Mouse (Mus musculus) kidney, embryonic 14.5 days (tissue): ENCODE measurements around the gene Cth. TPM values are rescaled to one million over a fixed set of nuclear protein-coding genes. Genes with fewer than 3 reads are reported as not detected.

Source experiments
- ATAC-seq: fragments of 200-750 bp; cut with Nextera tagmentation; 2 replicates; pipeline ENCODE4 v1.8.0; 2017; ENCODE audit warnings: moderate number of reproducible peaks, mild to moderate bottlenecking, moderate TSS enrichment, moderate library complexity; ENCODE audit not compliant: low FRiP score, low TSS enrichment
- H3K27ac ChIP-seq: fragments of 300-500 bp; sonication (generic); 2 replicates; pipeline ENCODE4 v1.5.1; 2014; ENCODE audit warnings: low read depth, mild to moderate bottlenecking, low read length, moderate library complexity, mixed read lengths
- H3K27me3 ChIP-seq: fragments of 300-500 bp; sonication (generic); 2 replicates; pipeline ENCODE4 v1.6.1; 2014; ENCODE audit warnings: mild to moderate bottlenecking, low read length; ENCODE audit not compliant: control insufficient read depth, insufficient read depth
- H3K36me3 ChIP-seq: fragments of 300-500 bp; sonication (generic); 2 replicates; pipeline ENCODE4 v1.6.1; 2014; ENCODE audit warnings: low read length, mixed read lengths; ENCODE audit not compliant: control insufficient read depth, insufficient read depth
- H3K4me1 ChIP-seq: fragments of 300-500 bp; sonication (generic); 2 replicates; pipeline ENCODE4 v1.6.1; 2014; ENCODE audit warnings: low read length, mixed read lengths; ENCODE audit not compliant: control insufficient read depth, insufficient read depth
- H3K4me2 ChIP-seq: fragments of 300-500 bp; sonication (generic); replicated peaks from 2 replicates; pipeline ENCODE4 v1.6.1; 2014; ENCODE audit warnings: low read depth, mild to moderate bottlenecking, low read length
- H3K4me3 ChIP-seq: fragments of 300-500 bp; sonication (generic); 2 replicates; pipeline ENCODE4 v1.5.1; 2014; ENCODE audit warnings: mild to moderate bottlenecking, low read length
- H3K9ac ChIP-seq: fragments of 300-500 bp; sonication (generic); 2 replicates; pipeline ENCODE4 v1.6.1; 2014; ENCODE audit warnings: low read depth, mild to moderate bottlenecking, low read length, moderate library complexity
- H3K9me3 ChIP-seq: fragments of 300-500 bp; sonication (generic); 2 replicates; pipeline ENCODE4 v1.6.1; 2016; ENCODE audit warnings: low read length; ENCODE audit not compliant: control insufficient read depth
- WGBS: fragments of 180-500 bp; shearing (Covaris S2); extraction: QIAGEN DNeasy Blood & Tissue Kit; methylation state at CpG from one replicate; pipeline ENCODE4 v1.1.7; 2014; 5-methylcytosine and 5-hydroxymethylcytosine counted together
- polyA plus RNA-seq: library from polyadenylated mRNA; unstranded; fragments of >200 nt; fragmentation: Nextera tagmentation; extraction: Ambion mirVana; gene quantifications from 2 replicates; pipeline ENCODE4 v1.2.1, GENCODE M21; 2014

Gene Cth
- polyA plus RNA-seq, 1 experiment from 2014 or later: 32.6 TPM

DNA sequence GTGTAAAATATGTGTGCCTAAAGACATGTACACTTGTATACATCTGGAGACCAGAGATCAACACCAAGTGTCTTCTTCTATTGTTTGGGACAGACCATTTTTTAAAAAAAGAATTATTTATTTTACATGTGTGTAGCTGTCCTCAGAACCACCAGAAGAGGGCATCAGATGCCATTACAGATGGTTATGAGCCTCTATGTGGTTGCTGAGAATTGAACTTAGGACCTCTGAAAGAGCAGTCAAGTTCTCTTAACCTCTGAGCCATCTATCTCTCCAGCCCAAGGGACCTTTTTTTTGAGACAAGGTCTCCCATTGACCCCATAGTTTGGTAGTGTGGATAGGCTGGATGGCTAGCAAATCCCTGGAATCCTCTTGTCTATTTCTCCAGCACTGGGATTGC lies 33.1 kb downstream of the Cth start:
- no peak overlapping the region for H3K9ac ChIP-seq
- no peaks in the 10 kb centered on the region for H3K9me3 ChIP-seq
- H3K4me2 ChIP-seq: no peak overlapping the region
- no peaks in the 10 kb centered on the region; the same call in 1 of the 2 replicates for H3K36me3 ChIP-seq
- H3K27ac ChIP-seq: no peak overlapping the region
- H3K4me1 ChIP-seq: no peaks in the 10 kb centered on the region
- H3K27me3 ChIP-seq: no peaks in the 10 kb centered on the region
- H3K4me3 ChIP-seq: no peak overlapping the region
- ATAC-seq: no peak

DNA sequence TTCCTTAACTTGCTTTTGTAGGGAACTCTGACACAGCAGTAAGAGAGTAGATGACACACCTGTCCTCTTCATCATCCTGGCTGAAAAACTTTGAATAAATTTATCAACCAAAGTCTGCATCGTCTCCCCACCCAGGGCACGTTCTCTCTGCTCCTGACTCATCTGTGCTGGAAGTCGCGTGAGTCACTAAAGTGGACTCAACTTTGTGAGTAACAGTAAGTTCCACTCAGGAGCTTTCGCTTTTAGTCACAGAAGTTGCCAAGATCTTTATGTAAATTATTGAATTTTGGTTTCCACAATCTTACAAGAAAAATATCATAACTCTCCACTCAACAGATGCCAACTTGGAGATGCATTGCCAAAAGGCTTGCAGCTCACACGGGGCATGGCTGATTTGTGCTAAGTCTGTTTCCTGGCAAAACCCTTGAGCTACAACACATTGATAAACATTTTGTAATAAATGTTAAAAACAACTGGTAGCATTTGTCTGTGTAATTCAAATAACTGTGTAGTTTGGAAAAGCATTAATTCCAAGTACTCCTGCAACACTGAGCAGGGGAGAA lies 40.7 kb downstream of the Cth start:
- no peaks in the 10 kb centered on the region for H3K4me1 ChIP-seq
- no peak for ATAC-seq
- no peaks in the 10 kb centered on the region for H3K9me3 ChIP-seq
- no peak overlapping the region for H3K27ac ChIP-seq
- H3K27me3 ChIP-seq: no peaks in the 10 kb centered on the region
- no peaks in the 10 kb centered on the region for H3K36me3 ChIP-seq
- no peak overlapping the region for H3K9ac ChIP-seq
- whole genome bisulfite sequencing: 87% methylated on average over 6 of the region's 6 CpGs
- no peak overlapping the region for H3K4me3 ChIP-seq
- H3K4me2 ChIP-seq: no peak overlapping the region

DNA sequence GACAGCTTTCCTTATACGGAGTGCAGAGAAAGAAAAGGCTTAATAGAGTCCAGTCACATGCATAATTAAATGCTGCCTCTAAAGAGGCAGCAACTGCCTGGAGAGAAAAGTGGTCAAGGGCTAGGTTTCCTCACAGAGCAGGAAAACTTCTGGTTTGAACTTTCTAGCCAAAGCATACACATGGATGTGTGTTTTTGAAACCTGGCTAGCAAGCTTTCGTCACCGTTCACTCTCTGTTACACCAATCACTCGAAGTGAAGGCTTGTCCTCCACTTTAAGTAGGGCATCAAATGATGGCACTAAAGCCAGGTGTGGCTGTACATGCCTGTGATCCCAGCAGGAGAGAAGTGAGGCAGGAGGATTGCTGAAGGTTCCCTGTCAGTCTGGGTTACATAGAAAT lies 41.8 kb downstream of the Cth start:
- H3K4me2 ChIP-seq: no peak overlapping the region
- WGBS: 76% methylated on average over 4 of the region's 4 CpGs
- H3K27me3 ChIP-seq: no peaks in the 10 kb centered on the region
- H3K4me3 ChIP-seq: no peak overlapping the region
- H3K36me3 ChIP-seq: no peaks in the 10 kb centered on the region
- H3K27ac ChIP-seq: no peak overlapping the region
- no peak overlapping the region for H3K9ac ChIP-seq
- no peaks in the 10 kb centered on the region for H3K9me3 ChIP-seq
- H3K4me1 ChIP-seq: no peaks in the 10 kb centered on the region
- ATAC-seq: no peak

DNA sequence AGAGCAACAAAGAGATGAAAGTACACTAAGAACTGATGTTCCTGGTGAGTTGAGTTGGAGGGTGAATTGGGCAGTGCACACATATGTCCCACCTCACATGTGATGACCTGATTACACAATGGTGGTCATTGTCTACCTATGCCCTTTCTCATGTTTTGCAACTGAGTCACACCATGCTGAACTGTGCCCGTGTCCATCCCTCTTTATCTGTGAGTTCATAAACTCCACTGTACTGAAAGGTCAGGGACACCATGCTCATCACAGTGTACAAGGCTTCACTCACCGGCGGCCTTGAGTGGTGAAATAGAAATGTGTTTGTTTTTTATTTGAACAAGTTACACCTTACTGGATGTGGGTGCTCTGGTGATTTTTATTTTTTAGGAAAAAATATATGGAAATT lies 42.9 kb downstream of the Cth start:
- Histone ChIP-seq H3K4me1 (no peaks in the 10 kb centered on the region), H3K9me3 (no peaks in the 10 kb centered on the region), H3K27ac (no peak overlapping the region), H3K4me3 (no peak overlapping the region), H3K4me2 (no peak overlapping the region), H3K36me3 (no peaks in the 10 kb centered on the region), H3K27me3 (no peaks in the 10 kb centered on the region), H3K9ac (no peak overlapping the region)
- no peak for ATAC-seq
- 90% methylated on average over 3 of the region's 3 CpGs for WGBS

DNA sequence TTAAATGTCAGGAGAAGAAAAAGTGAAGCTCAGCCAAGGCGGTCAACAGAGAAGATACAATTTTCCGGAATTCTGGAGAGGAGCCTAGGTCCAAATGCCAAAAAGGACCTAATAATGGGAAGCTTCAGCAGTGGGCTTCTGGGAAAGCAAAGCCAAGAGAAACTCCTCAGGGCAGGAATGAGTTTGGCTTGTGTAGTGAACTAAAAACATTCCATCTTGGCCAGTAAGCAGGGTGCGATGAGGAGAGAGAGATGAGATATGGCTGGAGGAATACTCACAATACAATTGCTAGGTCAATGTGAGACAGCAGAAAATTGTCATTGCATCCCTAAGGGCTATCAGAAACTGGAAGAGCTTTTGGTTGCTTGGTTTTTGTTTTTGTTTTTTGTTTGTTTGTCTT lies 43.9 kb downstream of the Cth start:
- Histone ChIP-seq H3K4me2 (no peak overlapping the region), H3K36me3 (no peaks in the 10 kb centered on the region), H3K4me3 (no peak overlapping the region), H3K9me3 (no peaks in the 10 kb centered on the region), H3K4me1 (no peaks in the 10 kb centered on the region), H3K9ac (no peak overlapping the region), H3K27ac (no peak overlapping the region), H3K27me3 (no peaks in the 10 kb centered on the region)
- 90% methylated on average over 3 of the region's 3 CpGs for WGBS
- no peak for ATAC-seq

DNA sequence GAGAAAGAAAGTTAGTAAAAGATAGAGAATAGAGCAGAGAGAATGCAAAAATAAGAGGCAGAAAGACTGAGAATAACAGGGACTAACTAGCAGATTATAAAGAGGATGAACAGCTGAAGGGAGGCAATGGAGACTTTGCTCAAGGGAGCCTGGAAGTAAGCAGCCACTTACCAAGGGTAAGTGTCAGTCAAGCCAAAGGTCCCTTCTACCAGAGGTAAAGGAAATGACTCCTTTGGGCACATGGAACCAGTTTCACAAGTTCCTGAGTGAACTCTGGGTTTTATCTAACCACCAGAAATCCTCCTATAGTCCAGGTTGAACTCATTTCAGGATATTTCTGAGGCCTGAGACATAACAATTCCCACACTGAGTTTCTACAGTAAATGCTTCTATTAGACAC lies 47.0 kb downstream of the Cth start:
- no peak for ATAC-seq
- H3K36me3 ChIP-seq: no peaks in the 10 kb centered on the region
- H3K4me2 ChIP-seq: no peak overlapping the region
- H3K27ac ChIP-seq: no peak overlapping the region
- H3K9me3 ChIP-seq: no peaks in the 10 kb centered on the region
- no peaks in the 10 kb centered on the region for H3K4me1 ChIP-seq
- no peak overlapping the region for H3K9ac ChIP-seq
- H3K4me3 ChIP-seq: no peak overlapping the region
- no peaks in the 10 kb centered on the region for H3K27me3 ChIP-seq

DNA sequence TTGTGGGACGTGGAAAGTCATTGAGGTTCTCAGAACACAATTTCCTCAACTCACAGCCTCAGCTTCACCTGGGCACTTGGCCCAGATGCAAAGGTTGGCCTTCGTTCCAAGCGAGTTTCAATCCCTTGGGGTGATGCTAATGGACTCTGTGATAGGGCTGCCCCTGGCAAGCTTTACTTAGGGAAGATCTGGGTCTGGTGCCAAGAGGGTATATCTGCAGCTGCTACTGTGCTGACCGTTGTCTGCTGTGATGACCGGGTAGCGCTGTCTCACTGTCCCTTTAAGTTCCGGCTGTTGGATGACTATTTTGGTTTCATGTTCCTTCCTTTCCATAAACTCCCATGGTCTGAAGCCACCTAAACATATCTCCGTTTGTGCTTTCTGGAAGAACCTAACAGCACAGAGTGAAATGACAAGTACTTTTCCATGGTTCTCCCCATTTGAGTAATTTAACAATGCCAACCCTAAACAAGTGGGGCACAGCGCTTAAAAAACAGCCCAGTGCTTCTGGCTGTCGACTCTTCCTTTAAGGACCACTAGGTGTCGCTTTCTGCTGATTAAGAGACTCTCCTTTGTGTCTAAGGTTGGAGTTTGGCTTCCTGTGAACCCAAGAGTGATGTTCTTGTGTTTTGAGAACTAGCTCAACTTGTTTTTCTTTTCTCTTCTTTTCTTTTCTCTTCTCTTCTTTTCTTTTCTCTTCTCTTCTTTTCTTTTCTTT lies 48.3 kb downstream of the Cth start:
- no peak overlapping the region for H3K27ac ChIP-seq
- no peaks in the 10 kb centered on the region for H3K4me1 ChIP-seq
- no peaks in the 10 kb centered on the region for H3K27me3 ChIP-seq
- H3K36me3 ChIP-seq: no peaks in the 10 kb centered on the region
- peak; percentile 72; the same call in 1 of the 2 replicates for ATAC-seq
- H3K4me2 ChIP-seq: no peak overlapping the region
- no peak overlapping the region for H3K9ac ChIP-seq
- no peak overlapping the region for H3K4me3 ChIP-seq
- 55% methylated on average over 11 of the region's 11 CpGs for WGBS
- no peaks in the 10 kb centered on the region for H3K9me3 ChIP-seq

DNA sequence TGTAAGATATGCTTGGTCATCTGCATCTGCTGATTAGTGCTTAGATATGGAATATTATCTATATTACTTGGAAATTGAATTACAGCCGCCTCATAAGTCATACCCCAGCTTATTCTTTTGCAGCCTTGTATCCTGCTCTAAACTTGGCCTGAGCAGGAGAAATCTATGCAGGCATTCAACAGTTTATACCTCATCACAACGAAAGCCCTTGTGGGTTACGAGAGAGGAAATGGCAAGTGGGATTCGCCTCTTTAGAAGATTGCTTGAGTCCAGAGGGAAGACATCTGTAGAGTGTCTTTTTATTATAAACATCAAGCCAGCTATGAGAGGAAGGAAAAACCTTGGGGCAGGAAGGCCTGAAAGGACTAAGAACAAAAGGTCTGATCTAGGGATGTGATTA lies 52.0 kb downstream of the Cth start:
- H3K27me3 ChIP-seq: no peaks in the 10 kb centered on the region
- no peak overlapping the region for H3K4me3 ChIP-seq
- no peak overlapping the region for H3K9ac ChIP-seq
- H3K4me1 ChIP-seq: no peaks in the 10 kb centered on the region
- 76% methylated on average over 4 of the region's 4 CpGs for WGBS
- H3K36me3 ChIP-seq: no peaks in the 10 kb centered on the region
- ATAC-seq: no peak
- no peaks in the 10 kb centered on the region for H3K9me3 ChIP-seq
- H3K27ac ChIP-seq: no peak overlapping the region
- H3K4me2 ChIP-seq: no peak overlapping the region

DNA sequence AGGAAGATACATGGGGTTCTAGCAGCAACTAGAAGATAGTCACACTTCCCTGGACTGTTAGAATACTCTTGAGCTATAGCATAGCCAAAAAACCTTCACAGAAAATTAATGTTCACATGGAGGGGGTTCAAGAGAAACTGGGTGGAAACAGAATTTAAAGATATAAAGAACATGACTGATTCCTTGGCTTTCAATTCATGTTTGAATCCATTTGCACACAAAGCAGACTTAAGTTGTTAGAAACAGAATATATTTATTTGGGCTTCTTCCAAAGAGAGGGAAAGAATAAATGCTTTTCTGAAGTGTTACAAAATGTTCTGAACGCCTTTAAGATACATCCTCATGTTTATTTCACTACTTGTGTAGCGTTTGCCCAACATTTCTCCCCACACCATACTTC lies 57.0 kb downstream of the Cth start:
- Histone ChIP-seq H3K9me3 (no peaks in the 10 kb centered on the region), H3K27ac (no peak overlapping the region), H3K4me3 (no peak overlapping the region), H3K36me3 (no peaks in the 10 kb centered on the region), H3K27me3 (no peaks in the 10 kb centered on the region), H3K9ac (no peak overlapping the region), H3K4me2 (no peak overlapping the region), H3K4me1 (no peaks in the 10 kb centered on the region)
- 87% methylated on average over 2 of the region's 2 CpGs for WGBS
- ATAC-seq: no peak
